ENCODE assay signal across 9 mouse cellular contexts in the genomic region with DNA sequence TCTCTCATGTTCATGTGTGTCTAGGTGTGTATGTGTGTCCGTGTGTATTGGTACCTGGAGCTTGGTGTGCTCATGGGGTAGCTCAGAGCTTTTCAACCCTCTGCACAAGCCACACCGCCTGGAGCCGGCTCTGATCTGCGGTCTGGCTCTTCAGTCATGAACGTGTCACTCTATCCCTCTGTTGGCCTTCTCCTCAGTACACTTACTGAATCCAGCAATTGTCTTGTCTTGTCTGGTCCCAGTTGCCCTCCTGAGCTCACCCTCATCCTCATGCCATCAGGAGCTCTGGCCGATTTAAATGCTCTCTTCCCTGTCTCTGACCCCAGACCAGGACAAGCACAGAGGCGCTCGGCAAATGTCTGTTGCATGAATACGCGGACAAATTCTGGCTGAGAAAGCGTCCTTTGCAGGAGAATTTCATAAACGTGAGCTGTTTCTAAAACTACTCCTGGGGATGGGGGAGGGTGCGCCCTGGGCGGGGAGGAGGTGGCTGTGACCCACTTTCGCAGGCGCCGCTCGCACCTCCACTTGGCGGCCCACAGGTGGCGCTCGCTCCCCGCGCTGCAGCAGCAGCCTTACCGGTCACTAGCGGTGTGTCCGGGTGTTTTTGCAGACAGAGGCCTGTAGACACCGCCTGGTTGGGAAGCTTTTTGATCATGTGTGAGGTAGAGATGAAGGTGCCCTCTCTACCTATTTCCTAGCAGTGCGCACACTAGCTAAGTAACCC. TPM values are rescaled to one million over a fixed set of nuclear protein-coding genes. Genes with fewer than 3 reads are reported as not detected.
DNase-seq lines count a peak whose midpoint lies in the region; ATAC-seq and TF ChIP-seq lines count a peak whose summit lies in the region.
"Had no signal": no experiment of that assay in that cellular context is flagged by ENCODE, and none has a peak within 500 bp of the region (broad histone marks: within the 10 kb centered on the region; RNA-seq: fewer than 3 reads in every experiment).

No protein-coding gene starts in this region.

- no peak overlapping the region for H3K27ac ChIP-seq in MEL (ENCODE audit: control insufficient read depth, low read depth, low read length)
- no peak overlapping the region for H3K27ac ChIP-seq in hindbrain, embryonic 10.5 days
- no peak overlapping the region for H3K27ac ChIP-seq in lung, embryonic 16.5 days (ENCODE audit: low read length)
- H3K27ac ChIP-seq: liver, embryonic 15.5 days had no signal

- H3K4me3 ChIP-seq in MEL (ENCODE audit: control insufficient read depth in 1 of 2, insufficient read depth in 1 of 2, low read depth in 2 of 2, low read length in 2 of 2) = no peak overlapping the region
- H3K4me3 ChIP-seq in hindbrain, embryonic 10.5 days = peak overlapping the region; percentile 2; the same call in 1 of the 2 replicates
- H3K4me3 ChIP-seq in lung, embryonic 16.5 days (ENCODE audit: low read length) = no peak overlapping the region
- H3K4me3 ChIP-seq: liver, embryonic 15.5 days had no signal

- no peak overlapping the region for H3K9ac ChIP-seq in MEL (ENCODE audit: control insufficient read depth, low read depth, low read length, poor library complexity, severe bottlenecking)
- H3K9ac ChIP-seq in lung, embryonic 16.5 days (ENCODE audit: low read length) = peak overlapping the region; percentile 43; the same call in 1 of the 2 replicates
- H3K9ac ChIP-seq: liver, embryonic 15.5 days had no signal

- ATAC-seq in lung, embryonic 16.5 days (ENCODE audit: low read depth) = peak; percentile 76

- TF ChIP-seq RAD21 in MEL (IDR thresholded peaks at IDR 0.05; ENCODE audit: low read depth, low read length) = peak; percentile 84

- 0 out of 4 replicates have a peak, but pooled peaks cover 0 to 1% of the 10 kb centered on the region in 2 experiments for H3K27me3 ChIP-seq in MEL (ENCODE audit: control insufficient read depth in 1 of 2, insufficient read depth in 2 of 2, low read length in 2 of 2)
- peaks cover 28% of the 10 kb centered on the region for H3K27me3 ChIP-seq in hindbrain, embryonic 10.5 days (ENCODE audit: insufficient read depth, poor library complexity, severe bottlenecking)
- no peaks in the 10 kb centered on the region for H3K27me3 ChIP-seq in lung, embryonic 16.5 days (ENCODE audit: control insufficient read depth, insufficient read depth, low read depth, low read length)

- no peaks in the 10 kb centered on the region for H3K9me3 ChIP-seq in MEL (replicated peaks; ENCODE audit: insufficient read depth, low read length)
- H3K9me3 ChIP-seq in hindbrain, embryonic 10.5 days = no peaks in the 10 kb centered on the region
- H3K9me3 ChIP-seq in lung, embryonic 16.5 days (ENCODE audit: control insufficient read depth, low read length) = no peaks in the 10 kb centered on the region
- H3K9me3 ChIP-seq: liver, embryonic 15.5 days had no signal

- H3K4me1 ChIP-seq in MEL (ENCODE audit: control insufficient read depth in 1 of 2, insufficient read depth in 2 of 2, low read length in 2 of 2) = peaks cover 12% of the 10 kb centered on the region in 2 experiments
- H3K4me1 ChIP-seq in hindbrain, embryonic 10.5 days (replicated peaks) = peaks cover 11% of the 10 kb centered on the region; the same call in 1 of the 2 replicates
- peaks cover 20% of the 10 kb centered on the region for H3K4me1 ChIP-seq in lung, embryonic 16.5 days (replicated peaks; ENCODE audit: control insufficient read depth, insufficient read depth, low read length)

- H3K36me3 ChIP-seq in MEL (ENCODE audit: control insufficient read depth in 1 of 2, insufficient read depth in 2 of 2, low read length in 2 of 2) = 0 out of 4 replicates have a peak, but pooled peaks cover 0 to 2% of the 10 kb centered on the region in 2 experiments
- H3K36me3 ChIP-seq in hindbrain, embryonic 10.5 days = no peaks in the 10 kb centered on the region
- no peaks in the 10 kb centered on the region for H3K36me3 ChIP-seq in lung, embryonic 16.5 days (ENCODE audit: control insufficient read depth, insufficient read depth, low read length)
- H3K36me3 ChIP-seq: liver, embryonic 15.5 days had no signal

- peak; percentile 83 to 97 (median 87) for TF ChIP-seq CTCF in MEL (IDR thresholded peaks at IDR 0.05 in 2 of 3, conservative IDR thresholded peaks at IDR 0.05 in 1 of 3; ENCODE audit: control insufficient read depth in 1 of 3, insufficient read depth in 1 of 3, low read depth in 2 of 3, low read length in 3 of 3, poor library complexity in 1 of 3, severe bottlenecking in 1 of 3)

- H3K4me2 ChIP-seq in lung, embryonic 16.5 days (ENCODE audit: low read depth, low read length) = peak overlapping the region; percentile 33; the same call in 1 of the 2 replicates
- H3K4me2 ChIP-seq: liver, embryonic 15.5 days had no signal

- WGBS in hindbrain, embryonic 10.5 days = 14% methylated on average over 28 of the region's 28 CpGs
- 16% methylated on average over 28 of the region's 28 CpGs for WGBS in lung, embryonic 16.5 days

- peak; percentile 71 for DNase-seq in MEL (ENCODE audit: low read depth, low spot score)
- DNase-seq in cerebellum, adult 9-11 months = peak; percentile 91
- peak; percentile 72 to 93 for DNase-seq in frontal cortex, adult 2 months (ENCODE audit: extremely low spot score in 1 of 2, low spot score in 1 of 2)
- peak; percentile 78 for DNase-seq in hindbrain, embryonic 10.5 days (ENCODE audit: low spot score)
- peak; percentile 70 for DNase-seq in layer of hippocampus, adult 9-11 months
- DNase-seq in ovary, adult 18-20 months (ENCODE audit: low spot score) = peak; percentile 53
- DNase-seq in thymus, adult 18-20 months = peak; percentile 70 to 72

- H3K79me2 ChIP-seq in MEL (ENCODE audit: control insufficient read depth, insufficient read depth, low read length, poor library complexity) = no peaks in the 10 kb centered on the region

- TF ChIP-seq EP300 in MEL (IDR thresholded peaks at IDR 0.05; ENCODE audit: low read depth in 1 of 2, low read length in 2 of 2) = no peak

- no peak for TF ChIP-seq POLR2A in MEL (IDR thresholded peaks at IDR 0.05; ENCODE audit: control insufficient read depth in 1 of 2, insufficient read depth in 1 of 2, low read depth in 1 of 2, low read length in 2 of 2, poor library complexity in 1 of 2)

TF ChIP-seq in MEL, 35 proteins besides CTCF, POLR2A, EP300 and RAD21:
- peak; percentile 74 for TF ChIP-seq SMC3 (IDR thresholded peaks at IDR 0.05; ENCODE audit: low read depth, low read length)
- TF ChIP-seq GATA1 (IDR thresholded peaks at IDR 0.05; ENCODE audit: low read depth, low read length) = no peak
- TF ChIP-seq SIN3A (IDR thresholded peaks at IDR 0.05; ENCODE audit: low read length) = peak; percentile 24; the same call in 1 of the 2 replicates
- TF ChIP-seq ZMIZ1 (IDR thresholded peaks at IDR 0.05; ENCODE audit: low read depth, low read length) = no peak
- peak; percentile 59; the same call in 1 of the 2 replicates for TF ChIP-seq MAZ (IDR thresholded peaks at IDR 0.05; ENCODE audit: low read depth, low read length)
- no peak for TF ChIP-seq MEF2A (IDR thresholded peaks at IDR 0.05; ENCODE audit: extremely low read depth, insufficient replicate concordance, low read depth, low read length, poor library complexity, severe bottlenecking)
- no peak for TF ChIP-seq POLR2AphosphoS2 (IDR thresholded peaks at IDR 0.05; ENCODE audit: low read length)
- no peak for TF ChIP-seq TCF12 (IDR thresholded peaks at IDR 0.05; ENCODE audit: low read depth, low read length)
- TF ChIP-seq ZNF384 (IDR thresholded peaks at IDR 0.05; ENCODE audit: low read depth, low read length) = no peak
- TF ChIP-seq CHD1 (IDR thresholded peaks at IDR 0.05; ENCODE audit: low read depth, low read length) = no peak
- no peak for TF ChIP-seq E2F4 (IDR thresholded peaks at IDR 0.05; ENCODE audit: borderline replicate concordance, low read depth, low read length)
- no peak for TF ChIP-seq ZKSCAN1 (IDR thresholded peaks at IDR 0.05; ENCODE audit: low read depth, low read length)
- no peak for TF ChIP-seq TBP (IDR thresholded peaks at IDR 0.05; ENCODE audit: low read depth, low read length)
- TF ChIP-seq ZC3H11A (IDR thresholded peaks at IDR 0.05; ENCODE audit: low read depth, low read length) = peak; percentile 68
- 0 out of 2 replicates have a peak, but pooled peaks have one; percentile 41 for TF ChIP-seq BHLHE40 (IDR thresholded peaks at IDR 0.05; ENCODE audit: borderline replicate concordance, low read depth, low read length)
- no peak for TF ChIP-seq NELFE (IDR thresholded peaks at IDR 0.05; ENCODE audit: low read depth, low read length)
- no peak for TF ChIP-seq NRF1 (IDR thresholded peaks at IDR 0.05; ENCODE audit: insufficient read depth, low read depth, low read length, poor library complexity, severe bottlenecking)
- TF ChIP-seq JUND (IDR thresholded peaks at IDR 0.05; ENCODE audit: low read depth, low read length) = no peak
TF ChIP-seq in MEL: peak in this region for 5.

RNA-seq across cellular contexts. Expression of gene Adgre5, which starts 41.9 kb away (rescaled TPM):
- 16.1 and 18.5 TPM in 2 replicates for total RNA-seq in MEL (2012; rRNA removed)
- polyA plus RNA-seq in MEL (2012; ENCODE audit: insufficient read depth in 1 of 2, insufficient read length in 2 of 2, low read depth in 1 of 2, low replicate concordance in 2 of 2, missing spikeins in 1 of 2) = 10 to 100 TPM in 1 of 2 experiments, not detected in 1; 21.4 TPM
- 21.8 and 23.0 TPM in 2 replicates for polyA plus RNA-seq in frontal cortex, adult 2 months (2012; rRNA removed)
- polyA plus RNA-seq in hindbrain, embryonic 10.5 days (2016; fragmentation: Nextera tagmentation; extraction: Ambion mirVana) = 6.9 and 9.3 TPM in 2 replicates
- polyA plus RNA-seq in lung, embryonic 16.5 days (2015; fragmentation: Nextera tagmentation; extraction: Ambion mirVana) = 77.6 and 78.2 TPM in 2 replicates
